Mouse (Mus musculus) liver, embryonic 11.5 days (tissue): Measurements from ENCODE around the gene Fat1. TPM values are rescaled to one million over a fixed set of nuclear protein-coding genes. Genes with fewer than 3 reads are reported as not detected.
"Not testable (repeated sequence)": the region's sequence is repeated elsewhere in the genome, so short reads cannot be mapped to it uniquely, and the experiment has no call there.

ENCODE experiments used
- ATAC-seq: fragments of 200-750 bp; cut with Nextera tagmentation; replicated peaks from 2 replicates; pipeline ENCODE4 v1.8.0; 2017; ENCODE audit warnings: moderate number of reproducible peaks, mild to moderate bottlenecking, moderate TSS enrichment, moderate library complexity; ENCODE audit not compliant: low FRiP score
- DNase-seq: peaks from one replicate; pipeline ENCODE4 v3.0.0-alpha.2; 2017; ENCODE audit warnings: low spot score
- H3K27ac ChIP-seq: fragments of 300-500 bp; sonication (generic); 2 replicates; pipeline ENCODE4 v1.5.1; 2014; ENCODE audit warnings: mild to moderate bottlenecking, low read depth, low read length, control low read depth
- H3K27me3 ChIP-seq: fragments of 300-500 bp; sonication (generic); replicated peaks from 2 replicates; pipeline ENCODE4 v1.6.1; 2014; ENCODE audit warnings: low read length, mixed read lengths; ENCODE audit not compliant: control insufficient read depth, insufficient read depth
- H3K36me3 ChIP-seq: fragments of 300-500 bp; sonication (generic); 2 replicates; pipeline ENCODE4 v1.6.1; 2014; ENCODE audit warnings: mild to moderate bottlenecking, low read length, moderate library complexity, mixed read lengths; ENCODE audit not compliant: control insufficient read depth, insufficient read depth
- H3K4me1 ChIP-seq: fragments of 300-500 bp; sonication (generic); replicated peaks from 2 replicates; pipeline ENCODE4 v1.6.1; 2014; ENCODE audit warnings: low read length, mixed read lengths; ENCODE audit not compliant: control insufficient read depth, insufficient read depth
- H3K4me2 ChIP-seq: fragments of 300-500 bp; sonication (generic); 2 replicates; pipeline ENCODE4 v1.6.1; 2014; ENCODE audit warnings: mild to moderate bottlenecking, control low read depth, moderate library complexity
- H3K4me3 ChIP-seq: fragments of 300-500 bp; sonication (generic); 2 replicates; pipeline ENCODE4 v1.5.1; 2014; ENCODE audit warnings: low read depth, low read length, control low read depth
- H3K9ac ChIP-seq: fragments of 300-500 bp; sonication (generic); 2 replicates; pipeline ENCODE4 v1.6.1; 2014; ENCODE audit warnings: low read depth, low read length, control low read depth
- H3K9me3 ChIP-seq: fragments of 300-500 bp; sonication (generic); 2 replicates; pipeline ENCODE4 v1.6.1; 2016; ENCODE audit warnings: low read length, inconsistent platforms, mixed read lengths; ENCODE audit not compliant: control insufficient read depth
- WGBS: fragments of 180-500 bp; shearing (Covaris S2); extraction: QIAGEN DNeasy Blood & Tissue Kit; methylation state at CpG from one replicate; pipeline ENCODE4 v1.1.7; 2014; 5-methylcytosine and 5-hydroxymethylcytosine counted together
- polyA plus RNA-seq: library from polyadenylated mRNA; unstranded; fragments of >200 nt; fragmentation: Nextera tagmentation; extraction: Ambion mirVana; gene quantifications from 2 replicates; pipeline ENCODE4 v1.2.1, GENCODE M21; 2014

Gene Fat1
- polyA plus RNA-seq, 1 experiment from 2014 or later: 7.8 TPM

DNA sequence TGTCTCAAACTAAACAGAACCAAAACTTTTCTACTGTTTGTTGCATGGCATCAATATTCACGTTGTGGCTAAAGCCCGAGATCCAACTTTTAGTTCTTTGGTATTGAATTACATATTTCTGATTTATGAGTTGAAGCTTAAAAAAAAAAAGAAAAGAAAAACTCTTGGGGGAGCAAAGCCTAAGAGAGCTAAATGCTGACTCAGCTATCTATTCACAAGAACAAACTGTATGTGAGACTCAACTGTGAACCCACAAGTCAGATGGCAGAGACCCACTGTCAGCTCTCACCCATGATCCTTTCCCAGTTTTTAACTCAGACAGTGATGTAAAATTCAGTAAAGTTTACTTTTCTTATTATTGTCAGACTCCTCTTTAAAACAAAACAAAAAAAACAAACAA lies 124.8 kb downstream of the Fat1 start:
- Histone ChIP-seq H3K27ac (no peak overlapping the region), H3K4me2 (no peak overlapping the region), H3K4me3 (no peak overlapping the region), H3K9me3 (peaks cover 3% of the 10 kb centered on the region; the same call in 1 of the 2 replicates), H3K4me1 (no peaks in the 10 kb centered on the region), H3K36me3 (no peaks in the 10 kb centered on the region), H3K9ac (no peak overlapping the region), H3K27me3 (no peaks in the 10 kb centered on the region)
- WGBS: 83% methylated on average over 2 of the region's 2 CpGs
- DNase-seq: no peak
- no peak for ATAC-seq

DNA sequence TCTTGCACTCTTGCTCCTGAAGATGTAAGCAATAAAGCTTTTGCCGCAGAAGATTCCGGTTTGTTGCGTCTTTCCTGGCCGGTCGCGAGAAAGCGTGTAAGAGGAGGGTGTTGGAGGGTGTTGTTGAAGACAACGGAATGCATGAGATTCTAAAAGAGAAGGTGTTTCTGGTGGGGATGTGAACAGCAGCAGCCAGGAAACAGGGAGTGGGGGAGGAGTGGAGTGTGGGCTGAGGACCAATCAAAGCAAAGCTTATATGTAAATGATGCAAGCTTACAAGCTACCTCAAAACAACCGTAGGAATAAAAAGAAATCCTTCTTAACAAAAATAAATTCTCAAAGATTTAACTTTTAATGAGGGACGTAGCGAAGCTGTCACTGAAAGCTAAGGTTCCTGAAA lies 127.1 kb downstream of the Fat1 start:
- Histone ChIP-seq H3K27me3 (no peaks in the 10 kb centered on the region), H3K9ac (no peak overlapping the region), H3K4me2 (no peak overlapping the region), H3K4me3 (no peak overlapping the region), H3K4me1 (no peaks in the 10 kb centered on the region), H3K36me3 (no peaks in the 10 kb centered on the region), H3K9me3 (no peaks in the 10 kb centered on the region), H3K27ac (no peak overlapping the region)
- DNase-seq (no peak), ATAC-seq (no peak)
- WGBS: 89% methylated on average over 11 of the region's 11 CpGs

DNA sequence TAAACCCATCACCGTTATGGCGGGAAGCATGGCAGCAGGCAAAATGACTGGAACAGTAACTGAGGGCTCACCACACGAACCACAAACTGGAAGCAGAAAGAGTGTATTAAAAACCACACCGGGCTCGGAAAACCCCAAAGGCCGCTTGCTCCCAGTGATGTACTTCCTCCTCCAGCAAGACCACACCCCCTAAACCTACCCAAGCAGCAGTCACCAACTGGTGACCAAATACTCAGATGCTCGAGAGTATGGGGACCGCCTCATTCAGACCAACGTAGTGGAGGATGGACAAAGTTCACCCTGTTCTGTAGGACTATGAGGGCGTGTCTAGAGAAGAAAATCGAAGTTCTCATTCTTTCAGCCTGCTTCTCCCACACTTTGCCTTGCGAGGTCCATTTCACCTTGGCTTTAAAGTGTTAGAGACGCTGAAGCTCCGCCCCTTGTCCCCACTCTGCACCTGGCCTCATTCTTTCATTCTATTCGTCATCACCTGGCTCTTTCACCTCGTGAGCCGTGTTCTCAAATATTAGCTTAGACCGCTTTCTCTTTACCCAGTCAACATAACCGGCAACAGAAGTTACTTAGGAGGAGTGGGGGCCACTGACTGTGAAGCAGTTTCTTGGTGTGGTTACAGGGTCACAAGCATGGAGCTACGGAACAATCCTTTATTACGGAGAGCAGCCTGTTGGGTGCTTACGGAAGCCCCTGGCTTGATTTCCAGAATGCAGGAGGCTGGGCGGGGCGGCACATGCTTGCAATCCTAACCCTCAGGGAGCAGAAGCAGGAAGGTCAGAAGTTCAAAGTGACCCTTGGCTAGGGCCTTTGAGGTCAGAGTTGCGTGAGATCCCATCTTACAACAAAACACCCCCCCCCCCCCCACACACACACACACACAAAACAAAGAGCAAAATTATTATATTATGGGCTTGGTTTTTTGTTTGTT lies 128.0 kb downstream of the Fat1 start:
- WGBS: 56% methylated on average over 25 of the region's 25 CpGs
- Histone ChIP-seq H3K9me3 (no peaks in the 10 kb centered on the region), H3K36me3 (no peaks in the 10 kb centered on the region), H3K4me1 (no peaks in the 10 kb centered on the region), H3K27me3 (no peaks in the 10 kb centered on the region), H3K4me3 (no peak overlapping the region), H3K9ac (no peak overlapping the region), H3K27ac (no peak overlapping the region), H3K4me2 (no peak overlapping the region; the same call in 1 of the 2 replicates)
- DNase-seq (no peak), ATAC-seq (peak; percentile 41; the same call in 1 of the 2 replicates)

DNA sequence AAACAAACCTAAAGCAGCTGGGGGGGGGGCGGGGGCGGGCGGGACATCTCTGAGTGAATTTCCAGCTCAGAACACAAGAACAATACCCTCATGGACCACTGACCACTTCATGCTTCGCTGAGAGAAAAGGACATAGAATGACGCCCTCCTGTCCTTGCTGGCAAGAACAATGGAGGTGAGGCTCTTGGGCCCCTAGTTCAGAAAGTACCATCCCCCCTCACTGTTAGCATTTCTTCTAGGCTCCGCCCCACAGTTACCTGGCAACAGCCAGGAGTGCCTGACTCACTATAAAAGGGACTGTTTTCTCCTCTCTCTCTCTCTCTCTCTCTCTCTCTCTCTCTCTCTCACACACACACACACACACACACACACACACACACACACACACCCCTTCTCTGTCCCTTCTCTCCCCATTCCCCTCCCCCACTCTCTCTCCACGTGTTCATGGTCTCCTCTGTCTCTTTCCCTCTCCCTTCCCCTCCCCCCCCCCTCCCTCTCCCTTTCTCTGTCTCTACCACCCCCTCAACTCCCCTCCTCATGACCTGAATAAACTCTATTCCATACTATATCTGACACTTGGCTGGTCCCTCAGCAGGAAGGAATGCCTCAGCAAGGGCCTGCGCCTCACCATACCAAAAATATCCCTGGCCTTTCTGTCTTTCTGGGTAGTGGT lies 129.1 kb downstream of the Fat1 start:
- no peak overlapping the region for H3K4me3 ChIP-seq

DNA sequence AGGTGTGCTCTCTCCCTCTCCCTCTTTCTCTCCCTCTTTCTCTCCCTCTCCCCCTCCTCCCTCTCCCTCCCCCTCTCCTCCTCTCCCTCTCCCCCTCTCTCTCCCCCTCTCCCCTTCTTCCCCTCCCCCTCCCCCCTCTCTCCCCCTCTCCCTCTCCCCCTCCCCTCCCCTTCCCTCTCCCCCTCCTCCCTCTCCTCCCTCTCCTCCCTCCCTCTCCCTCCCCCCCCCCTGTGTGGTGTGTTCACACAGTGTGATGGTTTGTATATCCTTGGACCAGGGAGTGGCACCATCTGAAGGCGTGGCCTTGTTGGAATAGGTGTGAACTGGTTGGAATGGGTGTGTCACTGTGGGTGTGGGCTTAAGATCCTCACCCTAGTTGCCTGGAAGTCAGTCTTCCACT lies 130.1 kb downstream of the Fat1 start:
- H3K27ac ChIP-seq, H3K36me3 ChIP-seq, H3K4me3 ChIP-seq, ATAC-seq, DNase-seq, H3K9me3 ChIP-seq, H3K9ac ChIP-seq, H3K4me1 ChIP-seq, H3K4me2 ChIP-seq, H3K27me3 ChIP-seq: not testable (repeated sequence)
- 80% methylated on average over 1 of the region's 1 CpGs for WGBS

More for the DNA sequence above, 129.1 kb downstream of the Fat1 start:
- no peaks in the 10 kb centered on the region for H3K9me3 ChIP-seq
- peaks cover 3% of the 10 kb centered on the region; the same call in 1 of the 2 replicates for H3K27me3 ChIP-seq
- no peak overlapping the region for H3K4me2 ChIP-seq
- H3K9ac ChIP-seq: no peak overlapping the region
- H3K36me3 ChIP-seq: no peaks in the 10 kb centered on the region
- ATAC-seq (no peak; the same call in 1 of the 2 replicates), DNase-seq (no peak)
- H3K4me1 ChIP-seq: no peaks in the 10 kb centered on the region
- H3K27ac ChIP-seq: no peak overlapping the region
- 62% methylated on average over 8 of the region's 8 CpGs for WGBS

DNA sequence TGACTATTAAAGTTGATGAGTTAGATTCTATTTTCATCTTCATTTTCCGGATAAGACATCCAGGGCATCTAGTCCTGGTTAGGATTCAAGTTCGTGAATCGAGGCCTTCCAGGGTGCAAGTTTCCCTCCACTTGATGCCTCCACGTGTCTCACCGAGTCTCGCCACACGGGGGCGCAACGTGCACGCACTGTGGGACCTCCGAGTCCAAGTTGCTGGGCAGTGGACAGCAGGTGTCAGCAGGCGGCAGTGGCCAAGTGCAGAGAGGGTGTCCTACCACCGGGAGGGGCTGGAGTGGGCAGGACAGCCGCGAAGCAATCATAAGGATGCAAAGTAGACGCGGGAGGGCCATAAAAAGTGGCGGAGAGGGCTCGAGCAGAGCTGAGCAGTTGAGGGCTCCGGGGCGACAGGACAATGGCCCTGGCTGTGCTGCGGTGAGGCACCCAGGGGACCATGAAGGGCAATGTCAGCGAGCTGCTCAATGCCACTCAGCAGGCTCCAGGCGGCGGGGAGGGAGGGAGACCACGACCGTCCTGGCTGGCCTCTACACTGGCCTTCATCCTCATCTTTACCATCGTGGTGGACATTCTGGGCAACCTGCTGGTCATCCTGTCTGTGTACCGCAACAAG lies 133.6 kb downstream of the Fat1 start, which contains the start of gene Mtnr1a:
Gene Mtnr1a, plus strand, starts transcription at position 379 of the 628 bp plus-strand sequence.
- ATAC-seq (peak; percentile 79), DNase-seq (peak; percentile 84)
- Histone ChIP-seq H3K4me3 (no peak within 1 kb of the TSS), H3K9ac (no peak within 1 kb of the TSS), H3K4me2 (peak within 1 kb of the TSS; percentile 53), H3K36me3 (no peaks in the 10 kb centered on the region), H3K9me3 (no peaks in the 10 kb centered on the region), H3K27ac (no peak within 1 kb of the TSS), H3K4me1 (no peaks in the 10 kb centered on the region), H3K27me3 (peaks cover 3% of the 10 kb centered on the region; the same call in 1 of the 2 replicates)
- 11% methylated on average over 26 of the region's 29 CpGs for WGBS

DNA sequence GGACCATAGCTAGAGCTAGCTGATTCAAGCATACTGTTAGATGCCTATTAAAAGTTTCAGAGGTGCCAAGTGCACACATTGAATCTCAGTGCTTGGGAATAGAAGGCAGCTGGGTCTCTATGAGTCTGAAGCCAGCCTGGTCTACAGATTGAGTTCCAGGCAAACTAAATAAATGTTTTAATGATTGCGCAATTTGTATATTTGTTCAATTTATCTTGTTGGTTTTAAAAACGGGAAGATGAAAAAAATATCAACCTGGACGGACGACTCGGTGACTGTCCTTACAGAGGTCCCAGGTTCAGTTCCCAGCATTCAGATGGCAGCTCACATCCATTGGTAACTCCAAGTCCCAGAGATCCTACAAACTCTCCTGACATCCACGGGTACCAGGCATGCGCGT lies 135.7 kb downstream of the Fat1 start:
- Histone ChIP-seq H3K4me1 (no peaks in the 10 kb centered on the region), H3K9me3 (no peaks in the 10 kb centered on the region), H3K36me3 (no peaks in the 10 kb centered on the region), H3K4me3 (no peak overlapping the region), H3K27ac (no peak overlapping the region), H3K4me2 (no peak overlapping the region), H3K27me3 (peaks cover 3% of the 10 kb centered on the region; the same call in 1 of the 2 replicates), H3K9ac (no peak overlapping the region)
- no peak for ATAC-seq
- 84% methylated on average over 8 of the region's 8 CpGs for WGBS
- DNase-seq: no peak

DNA sequence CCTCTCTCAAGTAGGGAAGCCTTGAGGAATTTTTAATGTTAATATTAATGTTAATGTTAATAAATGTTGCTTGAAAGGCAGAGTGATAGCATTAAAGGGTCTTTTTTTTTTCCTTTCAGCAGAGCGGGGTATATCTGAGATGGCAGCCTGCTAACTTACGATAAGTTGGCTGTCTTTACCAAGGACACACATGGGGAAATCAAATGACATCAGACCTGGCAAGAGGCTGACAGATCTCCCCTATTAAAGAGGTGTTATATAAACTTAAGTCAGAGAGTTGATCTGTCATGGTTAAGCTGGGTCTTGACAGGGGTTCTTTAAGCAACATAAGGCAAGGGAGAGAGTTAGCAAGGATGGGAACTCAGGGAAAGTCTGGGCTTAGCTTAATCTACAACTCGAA lies 145.6 kb downstream of the Fat1 start:
- no peaks in the 10 kb centered on the region for H3K9me3 ChIP-seq
- H3K9ac ChIP-seq: no peak overlapping the region
- no peaks in the 10 kb centered on the region for H3K36me3 ChIP-seq
- no peaks in the 10 kb centered on the region for H3K27me3 ChIP-seq
- H3K4me2 ChIP-seq: no peak overlapping the region
- ATAC-seq: no peak
- no peak for DNase-seq
- no peak overlapping the region for H3K4me3 ChIP-seq
- WGBS: 77% methylated on average over 3 of the region's 3 CpGs
- no peaks in the 10 kb centered on the region for H3K4me1 ChIP-seq
- H3K27ac ChIP-seq: no peak overlapping the region
